Mouse (Mus musculus): ENCODE measurements at regions not wholly inside any gene's neighbourhood (a gene's known extent, or its start where the extent isn't known, plus 50 kb on each side); places are given as distances from the start of the nearest gene placed in this dataset.
A peak's percentile ranks its signal among the peaks of the same experiment; 100 is the strongest.

DNA sequence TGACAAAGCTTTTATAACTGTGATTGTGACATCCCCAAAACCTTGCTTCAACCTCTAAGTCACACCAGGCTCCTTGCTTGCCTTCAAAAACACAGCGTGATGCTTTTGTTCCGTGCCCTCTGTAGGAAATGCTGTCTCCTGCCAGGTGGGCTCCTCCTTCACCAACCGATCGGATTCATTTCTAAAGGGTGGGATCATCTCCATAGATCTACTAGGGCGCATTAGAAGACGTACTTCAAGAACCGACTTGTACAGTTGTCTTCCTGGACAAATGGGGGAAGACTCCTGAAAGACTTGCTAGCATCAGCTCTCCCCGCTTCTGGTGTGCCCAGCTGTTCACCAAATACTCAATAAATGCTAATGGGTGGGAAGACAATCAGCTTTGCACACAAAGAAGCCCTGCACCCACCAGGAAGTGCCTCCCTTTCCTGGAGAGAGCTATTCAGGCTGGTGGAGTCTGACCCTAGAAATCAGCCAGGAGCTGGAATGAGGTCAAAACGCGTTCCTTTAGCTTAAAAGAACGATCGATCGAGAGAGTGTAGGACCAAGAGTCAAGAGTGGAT, 53.0 kb downstream of the Hoxa1 start:
- Histone ChIP-seq H3K27me3 (ENCODE audit: insufficient read depth, low read length) (no peaks in the 10 kb centered on the region), H3K4me1 (replicated peaks; ENCODE audit: insufficient read depth, low read length) (peaks cover 4% of the 10 kb centered on the region; the same call in 1 of the 2 replicates), H3K27ac (no peak overlapping the region), H3K36me3 (ENCODE audit: insufficient read depth, low read length) (no peaks in the 10 kb centered on the region), H3K9ac (ENCODE audit: low read depth, low read length) (no peak overlapping the region), H3K4me3 (replicated peaks; ENCODE audit: low read depth, low read length) (no peak overlapping the region), H3K9me3 (replicated peaks; ENCODE audit: low read length) (no peaks in the 10 kb centered on the region), H3K4me2 (ENCODE audit: low read length) (peak overlapping the region; percentile 33)
- WGBS: 42% methylated on average over 13 of the region's 13 CpGs
- no peak for TF ChIP-seq CTCF (IDR thresholded peaks at IDR 0.05; ENCODE audit: low read depth)
- ATAC-seq (replicated peaks; ENCODE audit: low FRiP score, low read depth) (no peak), DNase-seq (ENCODE audit: low spot score) (no peak)

DNA sequence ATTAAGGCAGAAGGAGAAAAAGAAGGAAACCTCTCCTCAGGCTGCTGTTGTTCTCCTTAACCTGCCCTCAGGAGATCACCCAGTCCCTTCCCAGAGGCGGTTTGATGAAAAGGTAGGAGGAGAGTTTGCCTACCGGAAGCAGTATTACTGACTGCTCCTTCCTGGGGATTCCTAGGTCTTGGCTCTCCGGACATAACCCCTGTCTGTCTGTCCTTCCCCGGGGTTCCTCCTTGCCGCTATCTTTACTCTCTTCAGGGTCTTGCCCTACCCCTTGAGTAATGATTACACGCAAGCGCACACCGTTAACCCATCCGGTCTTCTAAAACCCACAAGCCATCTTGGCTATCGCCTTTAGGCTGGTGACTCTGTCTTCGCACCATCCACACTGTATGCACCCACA, 54.0 kb downstream of the Hoxa1 start:
- Histone ChIP-seq H3K9me3 (replicated peaks; ENCODE audit: low read length) (no peaks in the 10 kb centered on the region), H3K36me3 (ENCODE audit: insufficient read depth, low read length) (no peaks in the 10 kb centered on the region), H3K4me2 (ENCODE audit: low read length) (no peak overlapping the region), H3K4me1 (replicated peaks; ENCODE audit: insufficient read depth, low read length) (peaks cover 4% of the 10 kb centered on the region; the same call in 1 of the 2 replicates), H3K4me3 (replicated peaks; ENCODE audit: low read depth, low read length) (no peak overlapping the region), H3K9ac (ENCODE audit: low read depth, low read length) (no peak overlapping the region), H3K27me3 (ENCODE audit: insufficient read depth, low read length) (no peaks in the 10 kb centered on the region), H3K27ac (peak overlapping the region; percentile 57)
- WGBS: 79% methylated on average over 11 of the region's 11 CpGs
- ATAC-seq (replicated peaks; ENCODE audit: low FRiP score, low read depth): no peak
- no peak for TF ChIP-seq CTCF (IDR thresholded peaks at IDR 0.05; ENCODE audit: low read depth)
- no peak for DNase-seq (ENCODE audit: low spot score)

- Histone ChIP-seq H3K4me2 (ENCODE audit: low read length) (no peak overlapping the region), H3K36me3 (ENCODE audit: insufficient read depth, low read length) (no peaks in the 10 kb centered on the region), H3K9me3 (replicated peaks; ENCODE audit: low read length) (no peaks in the 10 kb centered on the region), H3K27me3 (ENCODE audit: insufficient read depth, low read length) (no peaks in the 10 kb centered on the region), H3K4me1 (replicated peaks; ENCODE audit: insufficient read depth, low read length) (peaks cover 4% of the 10 kb centered on the region; the same call in 1 of the 2 replicates), H3K9ac (ENCODE audit: low read depth, low read length) (no peak overlapping the region), H3K4me3 (replicated peaks; ENCODE audit: low read depth, low read length) (no peak overlapping the region), H3K27ac (peak overlapping the region; percentile 57)
- DNase-seq (ENCODE audit: low spot score) (peak; percentile 82), ATAC-seq (replicated peaks; ENCODE audit: low FRiP score, low read depth) (peak; percentile 90)
- no peak for TF ChIP-seq CTCF (IDR thresholded peaks at IDR 0.05; ENCODE audit: low read depth)
- 47% methylated on average over 7 of the region's 7 CpGs for WGBS
Observed at GRCm38 (mm10) chr6:52103661-52104060, 54.5 kb downstream of the Hoxa1 start.

DNA sequence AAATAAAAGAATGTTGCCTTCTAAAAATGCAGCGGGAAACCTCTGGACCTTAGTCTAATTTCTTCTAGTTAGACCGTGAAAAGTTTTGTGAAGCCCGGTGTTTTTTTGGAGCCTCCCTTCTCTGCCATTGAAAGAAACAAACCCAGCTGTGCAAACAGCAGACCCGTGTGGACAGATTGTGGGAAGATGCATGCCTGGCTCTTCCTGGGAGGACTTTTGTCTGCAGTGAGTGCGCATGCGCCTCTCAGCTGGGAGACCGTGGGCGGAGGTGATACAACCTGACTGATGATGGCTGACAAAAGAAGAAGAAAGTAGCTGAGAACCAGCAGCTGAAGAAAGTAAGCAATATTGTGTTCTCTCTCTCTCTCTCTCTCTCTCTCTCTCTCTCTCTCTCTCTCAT, 55.4 kb downstream of the Hoxa1 start:
- Histone ChIP-seq H3K9me3 (replicated peaks; ENCODE audit: low read length) (no peaks in the 10 kb centered on the region), H3K9ac (ENCODE audit: low read depth, low read length) (no peak overlapping the region), H3K27me3 (ENCODE audit: insufficient read depth, low read length) (no peaks in the 10 kb centered on the region), H3K27ac (no peak overlapping the region), H3K4me3 (replicated peaks; ENCODE audit: low read depth, low read length) (no peak overlapping the region), H3K36me3 (ENCODE audit: insufficient read depth, low read length) (no peaks in the 10 kb centered on the region), H3K4me1 (replicated peaks; ENCODE audit: insufficient read depth, low read length) (peaks cover 4% of the 10 kb centered on the region; the same call in 1 of the 2 replicates), H3K4me2 (ENCODE audit: low read length) (peak overlapping the region; percentile 15; the same call in 1 of the 2 replicates)
- DNase-seq (ENCODE audit: low spot score) (peak; percentile 58), ATAC-seq (replicated peaks; ENCODE audit: low FRiP score, low read depth) (no peak)
- WGBS: 34% methylated on average over 8 of the region's 8 CpGs
- peak; percentile 28; the same call in 1 of the 2 replicates for TF ChIP-seq CTCF (IDR thresholded peaks at IDR 0.05; ENCODE audit: low read depth)

- H3K9me3 ChIP-seq (replicated peaks; ENCODE audit: low read length): no peaks in the 10 kb centered on the region
- 46% methylated on average over 8 of the region's 8 CpGs for WGBS
- no peak overlapping the region for H3K9ac ChIP-seq (ENCODE audit: low read depth, low read length)
- no peaks in the 10 kb centered on the region for H3K27me3 ChIP-seq (ENCODE audit: insufficient read depth, low read length)
- no peak for TF ChIP-seq CTCF (IDR thresholded peaks at IDR 0.05; ENCODE audit: low read depth)
- no peak overlapping the region for H3K4me2 ChIP-seq (ENCODE audit: low read length)
- ATAC-seq (replicated peaks; ENCODE audit: low FRiP score, low read depth) (no peak), DNase-seq (ENCODE audit: low spot score) (no peak)
- no peaks in the 10 kb centered on the region for H3K36me3 ChIP-seq (ENCODE audit: insufficient read depth, low read length)
- peaks cover 4% of the 10 kb centered on the region; the same call in 1 of the 2 replicates for H3K4me1 ChIP-seq (replicated peaks; ENCODE audit: insufficient read depth, low read length)
- H3K27ac ChIP-seq: no peak overlapping the region
- no peak overlapping the region for H3K4me3 ChIP-seq (replicated peaks; ENCODE audit: low read depth, low read length)
Observed at GRCm38 (mm10) chr6:52102179-52102578, 55.9 kb downstream of the Hoxa1 start.

DNA sequence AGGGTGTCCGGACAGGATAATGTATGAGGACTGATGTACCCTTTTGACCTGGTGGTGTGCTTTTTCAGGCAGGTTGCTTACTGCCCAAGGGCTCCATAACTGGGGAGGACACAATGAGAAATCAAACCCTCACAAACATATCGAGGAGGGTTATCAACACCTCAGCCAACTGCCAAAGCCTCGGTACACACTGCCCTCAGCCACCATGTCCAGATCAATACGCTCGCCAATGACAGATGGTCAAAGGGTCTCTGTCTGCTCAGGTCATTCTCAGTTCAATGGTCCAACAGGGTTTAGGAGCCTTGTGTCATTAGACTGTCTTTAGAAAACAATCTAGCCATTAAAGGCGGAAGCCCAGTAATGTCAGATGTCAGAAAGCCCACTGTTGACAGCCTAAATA, 56.9 kb downstream of the Hoxa1 start:
- H3K27ac ChIP-seq: no peak overlapping the region
- DNase-seq (ENCODE audit: low spot score): no peak
- no peak overlapping the region for H3K9ac ChIP-seq (ENCODE audit: low read depth, low read length)
- no peaks in the 10 kb centered on the region for H3K9me3 ChIP-seq (replicated peaks; ENCODE audit: low read length)
- H3K4me2 ChIP-seq (ENCODE audit: low read length): no peak overlapping the region
- H3K4me3 ChIP-seq (replicated peaks; ENCODE audit: low read depth, low read length): no peak overlapping the region
- peaks cover 4% of the 10 kb centered on the region; the same call in 1 of the 2 replicates for H3K4me1 ChIP-seq (replicated peaks; ENCODE audit: insufficient read depth, low read length)
- no peaks in the 10 kb centered on the region for H3K27me3 ChIP-seq (ENCODE audit: insufficient read depth, low read length)
- no peaks in the 10 kb centered on the region for H3K36me3 ChIP-seq (ENCODE audit: insufficient read depth, low read length)
- ATAC-seq (replicated peaks; ENCODE audit: low FRiP score, low read depth): no peak
- 65% methylated on average over 6 of the region's 6 CpGs for WGBS
- no peak for TF ChIP-seq CTCF (IDR thresholded peaks at IDR 0.05; ENCODE audit: low read depth)

GRCm38 (mm10) chr6:52098851-52099250, 59.3 kb downstream of the Hoxa1 start:
- no peak overlapping the region for H3K4me3 ChIP-seq (replicated peaks; ENCODE audit: low read depth, low read length)
- no peak for TF ChIP-seq CTCF (IDR thresholded peaks at IDR 0.05; ENCODE audit: low read depth)
- no peak for DNase-seq (ENCODE audit: low spot score)
- no peak for ATAC-seq (replicated peaks; ENCODE audit: low FRiP score, low read depth)
- H3K27me3 ChIP-seq (ENCODE audit: insufficient read depth, low read length): no peaks in the 10 kb centered on the region
- H3K4me1 ChIP-seq (replicated peaks; ENCODE audit: insufficient read depth, low read length): no peaks in the 10 kb centered on the region
- 87% methylated on average over 7 of the region's 7 CpGs for WGBS
- no peak overlapping the region for H3K9ac ChIP-seq (ENCODE audit: low read depth, low read length)
- H3K4me2 ChIP-seq (ENCODE audit: low read length): no peak overlapping the region
- no peaks in the 10 kb centered on the region for H3K9me3 ChIP-seq (replicated peaks; ENCODE audit: low read length)
- H3K36me3 ChIP-seq (ENCODE audit: insufficient read depth, low read length): no peaks in the 10 kb centered on the region
- H3K27ac ChIP-seq: no peak overlapping the region
